Comparison of ENCODE assay signal across 20 mouse cellular contexts in the genomic region with DNA sequence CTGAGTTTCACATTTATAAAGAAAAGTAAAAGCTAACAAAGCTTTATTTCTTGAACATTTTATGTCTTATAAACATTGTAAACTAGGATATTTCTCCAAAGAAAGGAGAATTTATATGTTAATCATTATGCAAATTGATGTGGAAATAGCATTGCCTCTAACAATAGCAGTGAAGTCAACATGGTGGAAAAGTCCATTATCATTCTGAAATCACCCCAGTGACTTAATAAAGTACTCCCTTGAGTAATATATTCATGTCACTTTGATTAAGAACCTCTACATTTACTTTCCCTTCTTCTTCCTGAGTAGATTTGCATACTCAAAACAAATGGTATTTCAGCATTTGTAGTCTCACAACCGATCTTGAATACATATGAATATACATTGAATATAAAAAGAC.
"Had no signal": no experiment of that assay in that cellular context is flagged by ENCODE, and none has a peak within 500 bp of the region (broad histone marks: within the 10 kb centered on the region; RNA-seq: fewer than 3 reads in every experiment).

No protein-coding gene starts in this region.

- H3K4me1 ChIP-seq: limb, embryonic 12.5 days; liver, embryonic 13.5 days; lung, embryonic 15.5 days; megakaryocyte, embryonic 14.5 days; midbrain, embryonic 12.5 days had no signal

- H3K36me3 ChIP-seq: limb, embryonic 12.5 days; liver, embryonic 13.5 days; lung, embryonic 15.5 days; midbrain, embryonic 12.5 days had no signal

- H3K4me3 ChIP-seq: limb, embryonic 12.5 days; liver, embryonic 13.5 days; lung, embryonic 15.5 days; megakaryocyte, embryonic 14.5 days; midbrain, embryonic 12.5 days; myocyte had no signal

- ATAC-seq: liver, postnatal 0 days had no signal

- H3K4me2 ChIP-seq: limb, embryonic 12.5 days; liver, embryonic 13.5 days; lung, embryonic 15.5 days; midbrain, embryonic 12.5 days had no signal

- H3K27ac ChIP-seq: kidney, postnatal 0 days; limb, embryonic 12.5 days; liver, embryonic 13.5 days; lung, embryonic 15.5 days; macrophage; midbrain, embryonic 12.5 days had no signal

- H3K9me3 ChIP-seq: limb, embryonic 12.5 days; liver, embryonic 13.5 days; lung, embryonic 15.5 days; midbrain, embryonic 12.5 days had no signal

- H3K27me3 ChIP-seq: limb, embryonic 12.5 days; liver, embryonic 13.5 days; lung, embryonic 15.5 days; megakaryocyte, embryonic 14.5 days; midbrain, embryonic 12.5 days had no signal

- DNase-seq: kidney, adult 9 months; kidney, postnatal 36 days; layer of hippocampus, adult 9-11 months; layer of hippocampus, postnatal 36 days; liver; liver, embryonic 13.5 days; liver, postnatal 0 days; lung, postnatal 14 days; retina, postnatal 1 day; right cerebral cortex, postnatal 4 days; spleen, adult 18-20 months; thymus, adult 18-20 months; thymus, postnatal 14 days had no signal

- H3K9ac ChIP-seq: limb, embryonic 12.5 days; liver, embryonic 13.5 days; liver, postnatal 0 days; lung, embryonic 15.5 days; midbrain, embryonic 12.5 days had no signal
